Mouse (Mus musculus): Measurements from ENCODE around the gene Otof. TPM values are rescaled to one million over a fixed set of nuclear protein-coding genes. Genes with fewer than 3 reads are reported as not detected.

Otof gene
- total and polyA plus RNA-seq, 3 experiments, result under 0.01 TPM; not detected in 2

GRCm38 (mm10) chr5:30358436-30359099 is 103.2 kb downstream of the Otof start:
- Histone ChIP-seq H3K4me1 (ENCODE audit: insufficient read depth, low read depth, low read length) (no peaks in the 10 kb centered on the region), H3K4me3 (ENCODE audit: low read depth, low read length) (no peak overlapping the region), H3K36me3 (replicated peaks) (no peaks in the 10 kb centered on the region), H3K9me3 (replicated peaks) (no peaks in the 10 kb centered on the region), H3K27me3 (ENCODE audit: insufficient read depth, low read length) (peaks cover 15% of the 10 kb centered on the region)
- TF ChIP-seq GATA1 (IDR thresholded peaks at IDR 0.05; ENCODE audit: borderline replicate concordance, low read length) (no peak), TAL1 (conservative IDR thresholded peaks at IDR 0.05; ENCODE audit: low read depth, low read length) (no peak), POLR2AphosphoS5 (IDR thresholded peaks at IDR 0.05; ENCODE audit: insufficient replicate concordance, low read depth, low read length) (no peak)
- DNase-seq (ENCODE audit: low spot score) (no peak), ATAC-seq (ENCODE audit: extremely low read depth, insufficient number of reproducible peaks, low FRiP score, poor library complexity, severe bottlenecking) (no peak)

DNA sequence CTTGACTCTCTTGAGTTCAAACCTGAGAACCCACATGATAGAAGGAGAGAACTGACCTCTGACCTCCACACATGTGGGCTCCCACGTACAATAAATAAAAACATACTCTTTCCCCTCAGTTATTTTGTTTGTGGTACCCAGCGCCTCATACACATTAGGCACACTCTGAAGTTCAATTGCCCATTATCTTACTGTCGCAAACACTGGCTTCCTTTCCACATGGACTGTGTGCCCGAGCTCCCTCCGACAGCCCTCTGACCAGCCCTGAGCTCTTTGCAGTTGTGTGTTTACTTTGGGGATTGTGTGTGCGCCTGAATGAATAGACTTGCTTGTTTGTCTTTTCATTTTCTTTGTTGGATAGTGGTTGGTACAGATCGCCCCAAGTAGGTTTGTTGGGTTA is 105.1 kb downstream of the Otof start:
- no peak for ATAC-seq (ENCODE audit: extremely low read depth, insufficient number of reproducible peaks, low FRiP score, poor library complexity, severe bottlenecking)
- no peaks in the 10 kb centered on the region for H3K9me3 ChIP-seq (replicated peaks)
- no peaks in the 10 kb centered on the region for H3K4me1 ChIP-seq (ENCODE audit: insufficient read depth, low read depth, low read length)
- H3K36me3 ChIP-seq (replicated peaks), result no peaks in the 10 kb centered on the region
- no peak for TF ChIP-seq CTCF (IDR thresholded peaks at IDR 0.05; ENCODE audit: low read depth, low read length)
- TF ChIP-seq POLR2AphosphoS5 (IDR thresholded peaks at IDR 0.05; ENCODE audit: insufficient replicate concordance, low read depth, low read length), result no peak
- TF ChIP-seq GATA2 (IDR thresholded peaks at IDR 0.05; ENCODE audit: borderline replicate concordance, low read depth, low read length), result no peak
- no peak for TF ChIP-seq TAL1 (conservative IDR thresholded peaks at IDR 0.05; ENCODE audit: low read depth, low read length)
- no peak for TF ChIP-seq GATA1 (IDR thresholded peaks at IDR 0.05; ENCODE audit: borderline replicate concordance, low read length)
- no peak for DNase-seq (ENCODE audit: low spot score)
- peaks cover 15% of the 10 kb centered on the region for H3K27me3 ChIP-seq (ENCODE audit: insufficient read depth, low read length)
- H3K4me3 ChIP-seq (ENCODE audit: low read depth, low read length), result no peak overlapping the region

DNA sequence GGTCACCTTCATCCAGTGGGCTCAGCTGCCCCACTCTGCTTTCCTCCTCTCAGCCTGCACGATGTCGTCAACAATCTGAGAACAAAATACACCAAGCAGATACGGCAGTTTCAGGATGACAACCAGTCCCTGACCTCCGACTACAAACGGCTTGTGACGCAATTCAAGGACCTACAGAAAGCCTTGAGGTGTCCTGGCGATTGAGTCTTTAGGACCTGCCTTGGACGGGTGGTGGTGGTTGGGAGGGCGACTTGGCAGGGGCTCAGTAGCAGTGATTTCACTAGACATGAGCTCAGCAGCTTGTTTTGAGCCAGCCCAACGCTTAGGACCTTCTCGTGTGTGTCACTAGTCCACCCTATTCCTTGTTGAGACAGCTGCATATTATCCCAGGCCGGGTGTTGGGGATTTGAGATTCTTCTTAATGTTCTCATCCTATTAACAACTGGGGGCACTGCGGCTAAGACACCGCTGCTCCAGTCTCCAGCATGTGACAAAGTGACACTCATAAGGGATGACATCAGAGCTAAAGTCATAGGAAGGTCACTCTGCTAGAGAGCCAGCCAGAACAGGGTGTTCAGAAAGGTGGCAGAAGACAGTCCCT is 106.1 kb downstream of the Otof start:
- no peaks in the 10 kb centered on the region for H3K9me3 ChIP-seq (replicated peaks)
- no peak for ATAC-seq (ENCODE audit: extremely low read depth, insufficient number of reproducible peaks, low FRiP score, poor library complexity, severe bottlenecking)
- H3K27me3 ChIP-seq (ENCODE audit: insufficient read depth, low read length), result peaks cover 15% of the 10 kb centered on the region
- TF ChIP-seq GATA2 (IDR thresholded peaks at IDR 0.05; ENCODE audit: borderline replicate concordance, low read depth, low read length) (no peak), CTCF (IDR thresholded peaks at IDR 0.05; ENCODE audit: low read depth, low read length) (no peak), POLR2AphosphoS5 (IDR thresholded peaks at IDR 0.05; ENCODE audit: insufficient replicate concordance, low read depth, low read length) (no peak)
- no peaks in the 10 kb centered on the region for H3K36me3 ChIP-seq (replicated peaks)
- DNase-seq (ENCODE audit: low spot score), result no peak
- no peak overlapping the region for H3K4me3 ChIP-seq (ENCODE audit: low read depth, low read length)
- H3K4me1 ChIP-seq (ENCODE audit: insufficient read depth, low read depth, low read length), result no peaks in the 10 kb centered on the region

DNA sequence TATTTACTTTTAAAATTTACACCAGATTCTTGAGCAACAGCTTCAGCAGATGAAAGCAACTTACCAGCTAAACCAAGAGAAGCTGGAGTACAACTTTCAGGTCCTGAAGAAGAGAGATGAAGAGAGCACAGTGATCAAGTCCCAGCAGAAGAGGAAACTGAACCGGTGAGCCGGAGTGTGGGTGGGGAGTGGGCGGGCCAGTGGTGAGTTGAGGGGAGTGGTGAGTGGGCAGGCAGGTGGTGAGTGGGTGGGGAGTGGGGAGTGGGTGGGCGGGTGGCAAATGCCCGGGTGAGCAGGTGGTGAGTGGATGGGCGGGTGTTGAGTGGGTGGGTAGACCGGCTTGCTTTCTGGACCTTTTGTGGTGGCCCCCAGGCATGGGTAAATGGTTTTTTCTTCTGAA is 106.6 kb downstream of the Otof start:
- Histone ChIP-seq H3K4me3 (ENCODE audit: low read depth, low read length) (no peak overlapping the region), H3K9me3 (replicated peaks) (no peaks in the 10 kb centered on the region), H3K4me1 (ENCODE audit: insufficient read depth, low read depth, low read length) (no peaks in the 10 kb centered on the region), H3K27me3 (ENCODE audit: insufficient read depth, low read length) (peaks cover 18% of the 10 kb centered on the region), H3K36me3 (replicated peaks) (no peaks in the 10 kb centered on the region)
- TF ChIP-seq POLR2AphosphoS5 (IDR thresholded peaks at IDR 0.05; ENCODE audit: insufficient replicate concordance, low read depth, low read length) (no peak), CTCF (IDR thresholded peaks at IDR 0.05; ENCODE audit: low read depth, low read length) (no peak), TAL1 (conservative IDR thresholded peaks at IDR 0.05; ENCODE audit: low read depth, low read length) (no peak), GATA1 (IDR thresholded peaks at IDR 0.05; ENCODE audit: borderline replicate concordance, low read length) (no peak), GATA2 (IDR thresholded peaks at IDR 0.05; ENCODE audit: borderline replicate concordance, low read depth, low read length) (no peak)
- no peak for ATAC-seq (ENCODE audit: extremely low read depth, insufficient number of reproducible peaks, low FRiP score, poor library complexity, severe bottlenecking)
- DNase-seq (ENCODE audit: low spot score), result no peak

GRCm38 (mm10) chr5:30353605-30354004 is 108.1 kb downstream of the Otof start:
- no peaks in the 10 kb centered on the region for H3K4me1 ChIP-seq (ENCODE audit: insufficient read depth, low read depth, low read length)
- peaks cover 18% of the 10 kb centered on the region for H3K27me3 ChIP-seq (ENCODE audit: insufficient read depth, low read length)
- DNase-seq (ENCODE audit: low spot score), result no peak
- no peaks in the 10 kb centered on the region for H3K9me3 ChIP-seq (replicated peaks)
- H3K36me3 ChIP-seq (replicated peaks), result no peaks in the 10 kb centered on the region
- ATAC-seq (ENCODE audit: extremely low read depth, insufficient number of reproducible peaks, low FRiP score, poor library complexity, severe bottlenecking), result no peak
- no peak overlapping the region for H3K4me3 ChIP-seq (ENCODE audit: low read depth, low read length)
- TF ChIP-seq GATA2 (IDR thresholded peaks at IDR 0.05; ENCODE audit: borderline replicate concordance, low read depth, low read length) (no peak), GATA1 (IDR thresholded peaks at IDR 0.05; ENCODE audit: borderline replicate concordance, low read length) (no peak), CTCF (IDR thresholded peaks at IDR 0.05; ENCODE audit: low read depth, low read length) (no peak), TAL1 (conservative IDR thresholded peaks at IDR 0.05; ENCODE audit: low read depth, low read length) (no peak), POLR2AphosphoS5 (IDR thresholded peaks at IDR 0.05; ENCODE audit: insufficient replicate concordance, low read depth, low read length) (no peak)

DNA sequence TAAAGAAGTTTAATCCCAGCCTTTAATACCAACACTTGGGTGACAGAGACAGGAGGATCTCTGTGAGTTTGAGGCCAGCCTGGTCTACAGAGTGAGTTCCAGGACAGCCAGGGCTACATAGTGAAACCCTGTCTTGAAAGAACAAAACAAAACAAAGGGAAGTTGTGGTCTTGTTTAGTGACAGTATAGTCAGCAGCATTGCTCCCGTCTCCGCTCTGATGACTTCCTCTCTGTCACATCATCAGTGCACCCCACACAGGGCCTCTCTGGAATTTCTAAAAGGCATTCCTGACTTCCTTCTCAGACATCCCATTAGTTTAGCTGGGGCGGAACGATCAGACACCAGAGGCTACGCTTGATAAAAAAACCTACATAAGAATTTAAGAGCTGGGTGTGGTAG is 117.8 kb downstream of the Otof start:
- DNase-seq (ENCODE audit: low spot score) (no peak), ATAC-seq (ENCODE audit: extremely low read depth, insufficient number of reproducible peaks, low FRiP score, poor library complexity, severe bottlenecking) (no peak)
- no peak for TF ChIP-seq GATA2 (IDR thresholded peaks at IDR 0.05; ENCODE audit: borderline replicate concordance, low read depth, low read length)
- peaks cover 14% of the 10 kb centered on the region; the same call in 1 of the 2 replicates for H3K27me3 ChIP-seq (ENCODE audit: insufficient read depth, low read length)
- no peaks in the 10 kb centered on the region for H3K4me1 ChIP-seq (ENCODE audit: insufficient read depth, low read depth, low read length)
- H3K4me3 ChIP-seq (ENCODE audit: low read depth, low read length), result no peak overlapping the region
- H3K9me3 ChIP-seq (replicated peaks), result no peaks in the 10 kb centered on the region
- H3K36me3 ChIP-seq (replicated peaks), result no peaks in the 10 kb centered on the region

Measured in G1E (cell line).